Mouse (Mus musculus): ENCODE measurements at regions not wholly inside any gene's neighbourhood (a gene's known extent, or its start where the extent isn't known, plus 50 kb on each side); places are given as distances from the start of the nearest gene placed in this dataset.

DNA sequence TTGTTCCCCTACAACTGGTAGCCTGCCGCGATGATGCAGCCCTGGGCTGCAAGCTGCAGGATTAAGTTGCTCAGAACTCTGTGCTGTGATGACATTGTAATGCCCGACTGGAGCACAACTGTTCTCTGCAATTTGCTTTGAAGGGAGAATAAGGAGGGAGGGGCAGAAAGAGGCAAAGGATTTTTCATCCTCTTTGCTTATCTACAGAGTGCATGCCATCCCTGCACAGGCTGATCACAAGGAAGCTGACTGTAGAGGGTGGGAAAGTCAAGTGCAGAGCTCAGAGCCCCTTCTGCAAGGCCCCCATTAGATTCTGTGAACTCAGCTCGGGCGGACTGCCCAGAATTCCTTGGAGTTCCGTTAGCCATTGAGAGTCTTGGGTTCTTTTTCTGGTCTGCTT is 174.8 kb downstream of the Gm19935 start:
- TF ChIP-seq EP300 (IDR thresholded peaks at IDR 0.05; ENCODE audit: low read depth), result no peak
- no peak for TF ChIP-seq CTCF (IDR thresholded peaks at IDR 0.05; ENCODE audit: low read depth)

All from liver, embryonic 14.5 days (tissue).